Mouse (Mus musculus) layer of hippocampus, adult 11-12 months (tissue): ENCODE data around the gene Cage1.

Experiments
- DNase-seq: peaks from one replicate; pipeline ENCODE4 v3.0.0; 2022; ENCODE audit warnings: low spot score

Cage1 gene

DNA sequence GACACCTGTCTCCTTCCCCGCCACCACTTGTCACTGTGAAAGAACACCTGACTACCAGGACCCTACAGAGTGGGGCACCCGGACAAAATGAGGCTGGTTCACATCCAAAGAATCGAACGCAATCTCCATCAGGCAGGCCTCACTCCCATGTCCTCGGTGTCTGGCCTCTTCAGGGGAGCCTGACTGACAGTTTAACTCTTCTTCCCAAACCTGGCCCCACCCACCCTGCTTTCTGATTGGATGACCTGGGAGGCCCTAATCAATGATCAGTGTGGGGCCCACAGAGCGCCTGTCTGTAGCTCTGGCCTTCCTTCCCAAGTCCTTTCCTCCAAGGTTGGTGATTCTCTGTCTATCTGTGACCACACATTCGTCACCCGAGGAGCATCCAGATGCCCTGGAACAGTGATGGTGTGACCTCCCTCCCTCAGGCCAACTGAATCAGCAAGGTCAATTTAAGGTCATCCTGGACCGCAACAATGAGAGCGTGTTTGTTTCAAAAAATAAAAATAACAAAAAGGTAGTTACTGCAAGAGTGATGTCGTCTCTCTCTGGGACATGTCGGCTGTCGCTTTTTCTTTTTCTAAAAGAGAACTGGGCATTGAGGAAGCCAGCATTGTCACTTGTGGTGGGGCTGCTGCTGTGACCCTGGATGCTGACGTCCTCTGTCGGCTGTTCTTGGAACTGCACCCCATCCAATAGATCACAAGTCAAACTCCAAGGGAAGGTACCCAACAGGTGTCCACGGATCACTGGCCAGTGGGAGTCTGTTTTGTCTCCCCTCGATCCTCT lies 71.5 kb downstream of the Cage1 start:
- peak; percentile 39 for DNase-seq

DNA sequence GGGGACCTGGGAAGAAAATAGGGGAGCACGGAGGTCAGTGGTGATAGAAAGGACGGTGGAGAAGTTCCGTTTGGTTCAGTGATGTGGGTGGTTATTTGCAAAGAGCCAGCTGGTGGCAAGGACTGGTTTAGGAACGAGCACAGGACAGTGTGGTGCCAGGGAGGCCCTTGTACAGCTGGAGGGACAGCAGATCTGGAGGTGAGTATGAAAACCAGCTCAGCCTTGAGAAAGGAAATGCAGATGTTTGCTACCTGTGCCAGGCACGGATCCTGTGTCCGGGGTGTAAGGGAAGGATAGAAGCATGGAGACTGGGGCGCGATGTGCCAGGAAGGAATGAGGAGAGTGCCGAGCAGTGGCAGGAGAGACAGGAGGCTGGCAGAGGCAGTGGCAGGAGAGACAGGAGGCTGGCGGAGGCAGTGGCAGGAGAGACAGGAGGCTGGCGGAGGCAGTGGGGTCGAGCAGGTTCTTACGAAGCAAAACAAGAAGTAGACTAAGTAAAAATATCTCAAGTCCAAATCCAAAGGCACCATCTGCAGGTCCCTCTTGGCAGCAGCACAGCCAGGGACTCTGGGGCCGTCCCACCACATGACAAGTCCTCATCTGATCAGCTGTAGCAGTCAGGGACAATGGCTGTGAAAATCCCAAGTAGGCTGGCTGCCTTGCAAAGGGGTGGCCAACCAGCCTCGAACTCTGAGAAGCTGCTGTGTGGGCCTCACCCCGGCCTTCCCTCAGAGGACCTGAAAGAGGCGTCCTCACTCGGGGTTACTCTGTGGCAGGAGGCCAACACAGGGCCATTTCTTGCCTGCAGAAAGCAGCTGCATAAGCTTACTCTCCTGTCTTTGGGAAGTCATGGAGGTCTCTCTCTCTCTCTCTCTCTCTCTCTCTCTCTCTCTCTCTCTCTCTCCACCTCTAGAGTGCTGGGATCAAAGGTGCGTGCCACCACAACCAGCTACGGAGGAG lies 72.5 kb downstream of the Cage1 start:
- no peak for DNase-seq

DNA sequence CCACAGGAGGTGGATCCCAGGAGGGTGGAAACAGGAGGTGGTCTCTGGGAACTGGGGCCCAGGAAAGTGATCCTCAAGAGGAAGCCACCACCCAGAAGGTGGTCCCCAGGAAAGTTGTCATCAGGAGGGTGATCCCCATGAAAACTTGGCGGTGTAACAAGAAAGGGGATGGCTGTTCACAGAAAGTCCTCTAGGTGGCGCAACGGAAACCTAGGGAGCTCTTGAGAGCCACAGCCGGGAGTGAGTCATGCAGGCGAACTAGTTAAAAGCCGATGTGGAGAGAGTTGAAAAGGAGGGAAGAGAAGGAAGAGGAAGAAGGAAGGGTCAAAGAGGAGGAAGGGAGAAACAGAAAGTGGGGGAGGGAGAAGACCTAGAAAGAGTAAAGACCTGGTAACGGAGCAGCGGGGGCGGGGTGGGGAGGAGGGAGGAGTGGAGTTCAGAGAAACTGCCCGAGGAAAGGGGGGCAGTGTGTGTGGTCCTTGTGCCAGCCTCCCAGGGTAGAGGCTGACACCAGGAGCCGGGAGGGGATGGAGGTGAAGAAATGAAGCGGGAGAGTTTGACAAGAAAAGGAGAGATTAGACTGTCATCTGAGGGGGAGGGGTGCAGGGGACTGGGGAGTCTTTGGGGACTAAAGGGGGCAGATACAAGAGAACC lies 73.4 kb downstream of the Cage1 start:
- DNase-seq: peak; percentile 84

DNA sequence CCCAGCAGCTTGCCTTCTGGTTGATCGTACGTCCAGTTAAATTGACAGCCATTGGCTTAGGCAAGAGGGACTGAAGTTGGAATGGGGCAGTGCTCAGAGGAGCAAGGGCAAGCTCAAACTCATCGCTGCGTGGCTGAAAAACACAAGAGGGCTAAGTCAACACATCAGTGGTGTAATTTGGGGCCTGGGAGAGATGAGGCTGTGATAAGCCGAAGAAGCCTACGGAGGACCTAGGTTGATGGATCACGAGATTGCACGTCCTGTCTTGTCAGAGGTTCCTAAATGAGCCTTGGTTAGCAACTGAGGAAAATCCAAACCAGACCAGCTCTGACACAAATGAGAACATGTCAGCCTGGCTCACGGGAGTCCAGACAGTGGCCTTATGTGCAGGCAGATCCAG lies 74.3 kb downstream of the Cage1 start:
- DNase-seq: no peak

DNA sequence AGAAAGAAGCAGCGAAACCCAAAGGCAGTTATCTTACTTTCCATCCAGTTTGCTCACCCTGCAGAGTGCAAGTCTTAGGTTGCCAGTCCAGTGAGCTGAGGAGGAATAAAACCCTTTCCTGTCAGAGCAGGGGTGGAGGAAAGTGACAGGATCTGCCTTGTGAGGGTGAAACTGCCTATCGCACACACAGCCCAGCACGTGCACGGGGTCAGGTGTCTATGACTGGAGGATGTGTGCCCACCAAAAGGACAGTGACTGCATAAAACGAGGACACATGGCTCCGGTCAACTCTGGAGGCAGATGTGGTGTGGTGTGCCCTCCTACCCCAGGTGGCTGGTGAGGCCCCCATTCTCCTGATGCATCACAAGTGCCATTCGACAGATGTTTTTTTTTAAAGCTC lies 76.9 kb downstream of the Cage1 start:
- no peak for DNase-seq

DNA sequence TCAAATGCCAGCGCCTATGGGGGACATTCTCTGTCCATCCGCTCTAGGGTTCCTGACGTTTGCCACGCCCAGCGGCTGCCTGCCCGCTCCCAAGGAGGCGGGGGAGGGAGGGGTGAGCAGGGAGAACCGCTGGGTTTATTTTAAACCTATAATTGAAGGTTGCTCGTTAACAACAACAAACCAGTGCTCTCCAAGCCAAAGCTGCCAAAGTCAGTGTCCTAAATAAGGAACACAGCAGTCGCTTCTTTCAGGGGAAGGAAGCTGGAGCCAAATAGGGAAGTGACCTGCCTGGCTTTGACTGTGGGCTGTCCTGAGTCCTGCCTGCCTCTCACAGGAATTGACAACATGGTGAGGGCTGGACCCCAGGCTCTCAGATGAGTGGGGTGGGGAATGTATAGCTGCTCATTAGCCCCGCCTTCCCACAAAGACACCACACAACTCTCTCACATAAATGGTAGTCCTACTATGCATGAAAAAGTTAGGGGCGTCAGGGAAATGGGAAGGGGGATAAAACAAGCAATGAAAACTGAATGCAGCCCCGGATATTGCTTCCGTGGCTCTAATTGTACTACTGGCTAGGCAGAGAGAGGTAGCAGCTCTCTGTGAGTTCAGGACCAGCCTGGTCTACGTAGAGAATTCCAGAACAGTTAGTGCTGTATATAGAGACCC lies 77.5 kb downstream of the Cage1 start:
- DNase-seq: no peak

DNA sequence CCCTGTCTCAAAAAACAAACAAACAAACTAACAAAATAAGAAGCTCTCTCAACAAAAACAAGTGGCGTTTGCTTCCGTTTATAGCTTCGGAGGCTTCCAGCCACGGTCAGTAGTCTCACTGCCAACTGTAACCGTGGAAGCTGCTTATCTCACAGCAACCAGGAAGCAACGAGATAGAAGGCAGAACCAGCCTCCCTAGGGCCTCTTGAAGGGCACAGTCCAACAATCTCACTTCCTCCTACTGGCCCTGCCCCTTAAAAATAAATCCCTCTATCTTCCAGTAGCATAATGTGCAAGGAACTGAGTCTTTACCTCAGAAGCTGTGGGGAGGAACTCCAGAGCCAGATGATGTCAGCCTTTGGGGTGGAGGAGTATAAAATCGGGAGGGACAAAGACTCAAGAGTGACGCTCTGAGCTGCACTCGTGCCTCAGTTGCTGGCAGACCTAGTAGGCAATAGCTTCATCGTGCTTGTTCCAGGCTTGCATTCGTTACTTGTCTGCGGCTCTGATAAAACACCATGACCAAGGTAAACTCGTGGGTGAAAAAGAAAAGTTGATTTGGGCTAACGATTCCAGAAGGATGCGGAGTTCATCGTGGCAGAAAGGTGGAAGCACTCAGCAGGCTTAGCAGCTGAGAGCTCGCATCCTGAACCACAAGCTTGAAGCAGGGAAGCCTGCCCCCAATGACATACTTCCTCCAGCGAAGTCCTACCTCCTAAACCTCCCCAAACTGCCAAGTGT lies 78.2 kb downstream of the Cage1 start:
- no peak for DNase-seq
